Mouse (Mus musculus) liver, embryonic 16.5 days (tissue): ENCODE results near the gene Cand2. TPM values are rescaled to one million over a fixed set of nuclear protein-coding genes. Genes with fewer than 3 reads are reported as not detected.
A peak's percentile ranks its signal among the peaks of the same experiment; 100 is the strongest.

Source experiments
- ATAC-seq: fragments of 200-750 bp; cut with Nextera tagmentation; 2 replicates; pipeline ENCODE4 v1.8.0; 2017; ENCODE audit warnings: low read depth, mild to moderate bottlenecking, moderate number of reproducible peaks, moderate library complexity
- H3K27ac ChIP-seq: fragments of 300-500 bp; sonication (generic); 2 replicates; pipeline ENCODE4 v1.5.1; 2014; ENCODE audit warnings: mild to moderate bottlenecking, low read length
- H3K27me3 ChIP-seq: fragments of 300-500 bp; sonication (generic); 2 replicates; pipeline ENCODE4 v1.6.1; 2014; ENCODE audit warnings: low read depth, low read length, mixed read lengths; ENCODE audit not compliant: control insufficient read depth, insufficient read depth
- H3K36me3 ChIP-seq: fragments of 300-500 bp; sonication (generic); 2 replicates; pipeline ENCODE4 v1.6.1; 2014; ENCODE audit warnings: mild to moderate bottlenecking; ENCODE audit not compliant: control insufficient read depth, insufficient read depth
- H3K4me1 ChIP-seq: fragments of 300-500 bp; sonication (generic); 2 replicates; pipeline ENCODE4 v1.6.1; 2014; ENCODE audit warnings: low read depth, low read length, mixed read lengths; ENCODE audit not compliant: control insufficient read depth
- H3K4me2 ChIP-seq: fragments of 300-500 bp; sonication (generic); 2 replicates; pipeline ENCODE4 v1.6.1; 2014; ENCODE audit warnings: low read depth, low read length, mixed read lengths
- H3K4me3 ChIP-seq: fragments of 300-500 bp; sonication (generic); 2 replicates; pipeline ENCODE4 v1.5.1; 2014; ENCODE audit warnings: low read depth, mild to moderate bottlenecking, low read length
- H3K9ac ChIP-seq: fragments of 300-500 bp; sonication (generic); 2 replicates; pipeline ENCODE4 v1.6.1; 2014; ENCODE audit warnings: low read depth, low read length
- H3K9me3 ChIP-seq: fragments of 300-500 bp; sonication (generic); replicated peaks from 2 replicates; pipeline ENCODE4 v1.6.1; 2016; ENCODE audit warnings: low read length; ENCODE audit not compliant: control insufficient read depth
- WGBS: fragments of 180-500 bp; shearing (Covaris S2); extraction: QIAGEN DNeasy Blood & Tissue Kit; methylation state at CpG from one replicate; pipeline ENCODE4 v1.1.7; 2014; ENCODE audit not compliant: insufficient replicate concordance; 5-methylcytosine and 5-hydroxymethylcytosine counted together
- polyA plus RNA-seq: library from polyadenylated mRNA; unstranded; fragments of >200 nt; fragmentation: Nextera tagmentation; extraction: Ambion mirVana; gene quantifications from 2 replicates; pipeline ENCODE4 v1.2.1, GENCODE M21; 2015

Gene Cand2
- polyA plus RNA-seq, 1 experiment from 2014 or later = 2.8 TPM

- Histone ChIP-seq H3K9me3 (no peaks in the 10 kb centered on the region), H3K4me2 (no peak overlapping the region), H3K4me3 (no peak overlapping the region), H3K9ac (no peak overlapping the region), H3K36me3 (no peaks in the 10 kb centered on the region), H3K4me1 (peaks cover 15% of the 10 kb centered on the region), H3K27ac (no peak overlapping the region), H3K27me3 (no peaks in the 10 kb centered on the region)
- ATAC-seq = no peak
- 60% methylated on average over 20 of the region's 20 CpGs for WGBS
Observed at GRCm38 (mm10) chr6:115770059-115770670, 4.2 kb upstream of the Cand2 start.

GRCm38 (mm10) chr6:115770852-115771251 lies 3.5 kb upstream of the Cand2 start:
- H3K36me3 ChIP-seq = no peaks in the 10 kb centered on the region
- peaks cover 15% of the 10 kb centered on the region for H3K4me1 ChIP-seq
- H3K4me3 ChIP-seq = no peak overlapping the region
- 58% methylated on average over 4 of the region's 4 CpGs for WGBS
- no peaks in the 10 kb centered on the region for H3K27me3 ChIP-seq
- ATAC-seq = peak; percentile 65
- H3K9ac ChIP-seq = no peak overlapping the region
- H3K4me2 ChIP-seq = no peak overlapping the region
- H3K27ac ChIP-seq = no peak overlapping the region
- H3K9me3 ChIP-seq = no peaks in the 10 kb centered on the region

- Histone ChIP-seq H3K36me3 (no peaks in the 10 kb centered on the region), H3K4me1 (peaks cover 15% of the 10 kb centered on the region), H3K9me3 (no peaks in the 10 kb centered on the region), H3K4me3 (no peak overlapping the region), H3K4me2 (no peak overlapping the region), H3K9ac (no peak overlapping the region), H3K27me3 (no peaks in the 10 kb centered on the region), H3K27ac (no peak overlapping the region)
- no peak for ATAC-seq
- 57% methylated on average over 6 of the region's 6 CpGs for WGBS
Observed at GRCm38 (mm10) chr6:115772201-115772600, 2.1 kb upstream of the Cand2 start.

GRCm38 (mm10) chr6:115772604-115773003 lies 1.7 kb upstream of the Cand2 start:
- ATAC-seq = no peak
- H3K4me2 ChIP-seq = no peak overlapping the region
- no peak overlapping the region for H3K9ac ChIP-seq
- H3K36me3 ChIP-seq = no peaks in the 10 kb centered on the region
- no peaks in the 10 kb centered on the region for H3K27me3 ChIP-seq
- H3K4me3 ChIP-seq = no peak overlapping the region
- H3K4me1 ChIP-seq = peaks cover 14% of the 10 kb centered on the region
- no peak overlapping the region for H3K27ac ChIP-seq
- no peaks in the 10 kb centered on the region for H3K9me3 ChIP-seq
- WGBS = 71% methylated on average over 1 of the region's 1 CpGs

GRCm38 (mm10) chr6:115773966-115774413 lies 348 bp upstream of the Cand2 start:
- WGBS = 1% methylated on average over 14 of the region's 14 CpGs
- Histone ChIP-seq H3K36me3 (no peaks in the 10 kb centered on the region), H3K9ac (peak overlapping the region; percentile 25; the same call in 1 of the 2 replicates), H3K27ac (no peak overlapping the region), H3K27me3 (no peaks in the 10 kb centered on the region), H3K9me3 (no peaks in the 10 kb centered on the region), H3K4me1 (peaks cover 9% of the 10 kb centered on the region), H3K4me2 (peak overlapping the region; percentile 81), H3K4me3 (peak overlapping the region; percentile 67)
- peak; percentile 45 for ATAC-seq

- Histone ChIP-seq H3K27ac (no peak overlapping the region), H3K4me3 (no peak overlapping the region), H3K9ac (no peak overlapping the region)
Observed at GRCm38 (mm10) chr6:115775838-115776237, 1.5 kb downstream of the Cand2 start.

GRCm38 (mm10) chr6:115776363-115776762 lies 2.0 kb downstream of the Cand2 start:
- 43% methylated on average over 9 of the region's 9 CpGs for WGBS
- H3K9me3 ChIP-seq = no peaks in the 10 kb centered on the region
- no peak overlapping the region for H3K4me2 ChIP-seq
- no peak overlapping the region for H3K27ac ChIP-seq
- no peak overlapping the region for H3K9ac ChIP-seq
- H3K4me3 ChIP-seq = no peak overlapping the region
- no peak for ATAC-seq
- H3K36me3 ChIP-seq = no peaks in the 10 kb centered on the region
- H3K27me3 ChIP-seq = no peaks in the 10 kb centered on the region
- H3K4me1 ChIP-seq = peaks cover 9% of the 10 kb centered on the region

More at GRCm38 (mm10) chr6:115775838-115776237, 1.5 kb downstream of the Cand2 start:
- Histone ChIP-seq H3K4me1 (peaks cover 9% of the 10 kb centered on the region), H3K9me3 (no peaks in the 10 kb centered on the region), H3K36me3 (no peaks in the 10 kb centered on the region), H3K4me2 (no peak overlapping the region), H3K27me3 (no peaks in the 10 kb centered on the region)
- WGBS = 40% methylated on average over 3 of the region's 3 CpGs
- ATAC-seq = no peak

GRCm38 (mm10) chr6:115782781-115783180 lies 8.4 kb downstream of the Cand2 start:
- Histone ChIP-seq H3K9me3 (no peaks in the 10 kb centered on the region), H3K4me1 (no peaks in the 10 kb centered on the region), H3K36me3 (no peaks in the 10 kb centered on the region), H3K27ac (no peak overlapping the region), H3K27me3 (no peaks in the 10 kb centered on the region), H3K4me2 (no peak overlapping the region), H3K9ac (no peak overlapping the region), H3K4me3 (no peak overlapping the region)
- ATAC-seq = no peak
- WGBS = 68% methylated on average over 3 of the region's 3 CpGs

GRCm38 (mm10) chr6:115791016-115791415 lies 16.7 kb downstream of the Cand2 start:
- Histone ChIP-seq H3K9me3 (no peaks in the 10 kb centered on the region), H3K27ac (no peak overlapping the region), H3K4me3 (no peak overlapping the region), H3K9ac (no peak overlapping the region), H3K27me3 (no peaks in the 10 kb centered on the region), H3K36me3 (no peaks in the 10 kb centered on the region; the same call in none of the 2 replicates), H3K4me1 (no peaks in the 10 kb centered on the region), H3K4me2 (no peak overlapping the region)
- 77% methylated on average over 10 of the region's 10 CpGs for WGBS
- no peak for ATAC-seq
